Mouse (Mus musculus): ENCODE measurements around the gene Tsen54. TPM values are rescaled to one million over a fixed set of nuclear protein-coding genes. Genes with fewer than 3 reads are reported as not detected.
A peak's percentile ranks its signal among the peaks of the same experiment; 100 is the strongest.

Tsen54 gene
- polyA plus RNA-seq, 1 experiment, result 40.8 TPM

GRCm38 (mm10) chr11:115774653-115775052, 39.9 kb upstream of the Tsen54 start:
- no peaks in the 10 kb centered on the region for H3K27me3 ChIP-seq (ENCODE audit: control insufficient read depth, insufficient read depth, low read length)
- no peak overlapping the region for H3K27ac ChIP-seq (ENCODE audit: insufficient read depth, low read depth, low read length)
- H3K4me1 ChIP-seq (ENCODE audit: control insufficient read depth, insufficient read depth, insufficient read length, low read length), result peaks cover 16% of the 10 kb centered on the region
- H3K36me3 ChIP-seq (ENCODE audit: control insufficient read depth, insufficient read depth, low read length), result no peaks in the 10 kb centered on the region
- WGBS, result 73% methylated on average over 4 of the region's 4 CpGs
- no peak for TF ChIP-seq POLR2A (IDR thresholded peaks at IDR 0.05; ENCODE audit: low read depth, low read length)
- no peak for TF ChIP-seq CTCF (IDR thresholded peaks at IDR 0.05; ENCODE audit: extremely low read depth, insufficient read length, insufficient replicate concordance, low read depth, low read length)
- H3K4me3 ChIP-seq (ENCODE audit: low read depth, low read length), result no peak overlapping the region

GRCm38 (mm10) chr11:115775821-115776665, 38.5 kb upstream of the Tsen54 start:
- H3K27me3 ChIP-seq (ENCODE audit: control insufficient read depth, insufficient read depth, low read length), result no peaks in the 10 kb centered on the region
- TF ChIP-seq CTCF (IDR thresholded peaks at IDR 0.05; ENCODE audit: extremely low read depth, insufficient read length, insufficient replicate concordance, low read depth, low read length) (no peak), POLR2A (IDR thresholded peaks at IDR 0.05; ENCODE audit: low read depth, low read length) (no peak)
- no peak overlapping the region for H3K27ac ChIP-seq (ENCODE audit: insufficient read depth, low read depth, low read length)
- H3K4me1 ChIP-seq (ENCODE audit: control insufficient read depth, insufficient read depth, insufficient read length, low read length), result peaks cover 25% of the 10 kb centered on the region
- no peak overlapping the region for H3K4me3 ChIP-seq (ENCODE audit: low read depth, low read length)
- WGBS, result 76% methylated on average over 18 of the region's 18 CpGs
- H3K36me3 ChIP-seq (ENCODE audit: control insufficient read depth, insufficient read depth, low read length), result no peaks in the 10 kb centered on the region

GRCm38 (mm10) chr11:115776954-115777353, 37.6 kb upstream of the Tsen54 start:
- 73% methylated on average over 9 of the region's 9 CpGs for WGBS
- no peaks in the 10 kb centered on the region for H3K27me3 ChIP-seq (ENCODE audit: control insufficient read depth, insufficient read depth, low read length)
- peaks cover 25% of the 10 kb centered on the region for H3K4me1 ChIP-seq (ENCODE audit: control insufficient read depth, insufficient read depth, insufficient read length, low read length)
- H3K4me3 ChIP-seq (ENCODE audit: low read depth, low read length), result no peak overlapping the region
- no peak for TF ChIP-seq POLR2A (IDR thresholded peaks at IDR 0.05; ENCODE audit: low read depth, low read length)
- no peak overlapping the region for H3K27ac ChIP-seq (ENCODE audit: insufficient read depth, low read depth, low read length)
- H3K36me3 ChIP-seq (ENCODE audit: control insufficient read depth, insufficient read depth, low read length), result no peaks in the 10 kb centered on the region

GRCm38 (mm10) chr11:115777487-115778335, 36.8 kb upstream of the Tsen54 start:
- no peak overlapping the region for H3K27ac ChIP-seq (ENCODE audit: insufficient read depth, low read depth, low read length)
- peaks cover 25% of the 10 kb centered on the region for H3K4me1 ChIP-seq (ENCODE audit: control insufficient read depth, insufficient read depth, insufficient read length, low read length)
- 54% methylated on average over 17 of the region's 17 CpGs for WGBS
- no peaks in the 10 kb centered on the region for H3K36me3 ChIP-seq (ENCODE audit: control insufficient read depth, insufficient read depth, low read length)
- H3K4me3 ChIP-seq (ENCODE audit: low read depth, low read length), result no peak overlapping the region
- TF ChIP-seq POLR2A (IDR thresholded peaks at IDR 0.05; ENCODE audit: low read depth, low read length) (no peak), CTCF (IDR thresholded peaks at IDR 0.05; ENCODE audit: extremely low read depth, insufficient read length, insufficient replicate concordance, low read depth, low read length) (peak; percentile 13; the same call in 1 of the 2 replicates)
- no peaks in the 10 kb centered on the region for H3K27me3 ChIP-seq (ENCODE audit: control insufficient read depth, insufficient read depth, low read length)

- TF ChIP-seq POLR2A (IDR thresholded peaks at IDR 0.05; ENCODE audit: low read depth, low read length) (peak; percentile 39; the same call in 1 of the 2 replicates), CTCF (IDR thresholded peaks at IDR 0.05; ENCODE audit: extremely low read depth, insufficient read length, insufficient replicate concordance, low read depth, low read length) (no peak)
- peak overlapping the region; percentile 99 for H3K27ac ChIP-seq (ENCODE audit: insufficient read depth, low read depth, low read length)
- H3K36me3 ChIP-seq (ENCODE audit: control insufficient read depth, insufficient read depth, low read length), result no peaks in the 10 kb centered on the region
- 11% methylated on average over 9 of the region's 9 CpGs for WGBS
- no peak overlapping the region for H3K4me3 ChIP-seq (ENCODE audit: low read depth, low read length)
- no peaks in the 10 kb centered on the region for H3K27me3 ChIP-seq (ENCODE audit: control insufficient read depth, insufficient read depth, low read length)
- peaks cover 25% of the 10 kb centered on the region for H3K4me1 ChIP-seq (ENCODE audit: control insufficient read depth, insufficient read depth, insufficient read length, low read length)
Observed at GRCm38 (mm10) chr11:115779038-115779571, 35.4 kb upstream of the Tsen54 start.

- Histone ChIP-seq H3K27ac (ENCODE audit: insufficient read depth, low read depth, low read length) (peak overlapping the region; percentile 99; the same call in 1 of the 2 replicates), H3K4me3 (ENCODE audit: low read depth, low read length) (no peak overlapping the region), H3K4me1 (ENCODE audit: control insufficient read depth, insufficient read depth, insufficient read length, low read length) (peaks cover 27% of the 10 kb centered on the region), H3K36me3 (ENCODE audit: control insufficient read depth, insufficient read depth, low read length) (peaks cover under 1% of the 10 kb centered on the region; the same call in 1 of the 2 replicates), H3K27me3 (ENCODE audit: control insufficient read depth, insufficient read depth, low read length) (no peaks in the 10 kb centered on the region)
- TF ChIP-seq CTCF (IDR thresholded peaks at IDR 0.05; ENCODE audit: extremely low read depth, insufficient read length, insufficient replicate concordance, low read depth, low read length) (no peak), POLR2A (IDR thresholded peaks at IDR 0.05; ENCODE audit: low read depth, low read length) (no peak)
- 47% methylated on average over 20 of the region's 20 CpGs for WGBS
Observed at GRCm38 (mm10) chr11:115780141-115781070, 34.1 kb upstream of the Tsen54 start.

Data from small intestine, adult 2 months (tissue).